Mouse (Mus musculus): ENCODE results near the gene Ankrd63. TPM values are rescaled to one million over a fixed set of nuclear protein-coding genes. Genes with fewer than 3 reads are reported as not detected.
"Not testable (repeated sequence)": the region's sequence is repeated elsewhere in the genome, so short reads cannot be mapped to it uniquely, and the experiment has no call there.

The Ankrd63 gene
- total RNA-seq, 2 experiments from 2014 or later: 0.62 to 1.0 TPM

- ATAC-seq (replicated peaks; ENCODE audit: poor library complexity, severe bottlenecking): no peak
These were observed 38.7 kb downstream of the Ankrd63 start for GRCm38 (mm10) chr2:118664975-118665516.

DNA sequence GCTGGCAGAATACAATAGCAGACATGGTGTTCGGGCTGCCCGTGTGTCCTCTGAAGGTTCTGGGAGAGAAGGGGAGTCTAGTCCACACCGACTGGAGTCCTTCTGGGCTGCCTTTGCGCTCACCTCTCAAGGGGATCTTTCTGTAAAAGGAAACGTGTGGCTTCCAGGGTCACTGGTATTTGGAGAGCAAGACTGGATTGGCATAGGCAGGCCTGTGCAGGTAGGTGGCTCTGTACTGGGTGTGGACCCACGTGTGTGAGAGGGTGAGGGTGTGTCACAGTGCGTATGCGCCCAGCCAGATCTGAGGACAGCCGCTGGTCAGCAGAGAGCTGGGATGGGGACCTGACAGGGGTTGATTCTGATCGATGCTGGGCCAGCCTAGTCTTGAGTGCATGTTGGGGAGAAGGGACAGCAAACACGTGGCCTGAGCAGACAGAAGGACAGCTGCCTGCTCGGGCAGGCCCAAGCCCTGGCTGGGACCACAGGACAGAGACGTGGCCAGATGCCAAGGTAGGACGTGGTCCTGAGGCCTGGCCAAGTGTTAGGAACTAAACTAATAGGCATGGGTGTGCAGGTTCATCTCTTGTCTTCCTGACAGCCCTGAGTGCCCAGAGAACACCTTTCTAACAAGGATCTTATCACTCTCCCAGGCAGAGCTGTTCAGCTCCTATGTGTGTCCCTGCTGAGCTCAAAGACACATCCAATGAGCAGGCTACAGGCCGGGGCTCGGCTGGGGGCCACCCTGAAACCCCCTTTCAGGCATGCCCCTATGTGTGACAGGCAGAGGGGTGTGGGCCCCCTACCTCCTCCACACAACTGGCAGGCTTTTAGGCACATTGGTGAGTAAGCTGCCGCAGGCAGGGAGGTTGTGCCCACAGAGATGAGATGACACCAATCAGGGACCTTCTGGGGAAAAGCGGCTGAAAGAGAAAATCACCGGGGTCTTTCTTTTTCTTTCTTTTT, 39.7 kb downstream of the Ankrd63 start:
- no peak for ATAC-seq (replicated peaks; ENCODE audit: poor library complexity, severe bottlenecking)

DNA sequence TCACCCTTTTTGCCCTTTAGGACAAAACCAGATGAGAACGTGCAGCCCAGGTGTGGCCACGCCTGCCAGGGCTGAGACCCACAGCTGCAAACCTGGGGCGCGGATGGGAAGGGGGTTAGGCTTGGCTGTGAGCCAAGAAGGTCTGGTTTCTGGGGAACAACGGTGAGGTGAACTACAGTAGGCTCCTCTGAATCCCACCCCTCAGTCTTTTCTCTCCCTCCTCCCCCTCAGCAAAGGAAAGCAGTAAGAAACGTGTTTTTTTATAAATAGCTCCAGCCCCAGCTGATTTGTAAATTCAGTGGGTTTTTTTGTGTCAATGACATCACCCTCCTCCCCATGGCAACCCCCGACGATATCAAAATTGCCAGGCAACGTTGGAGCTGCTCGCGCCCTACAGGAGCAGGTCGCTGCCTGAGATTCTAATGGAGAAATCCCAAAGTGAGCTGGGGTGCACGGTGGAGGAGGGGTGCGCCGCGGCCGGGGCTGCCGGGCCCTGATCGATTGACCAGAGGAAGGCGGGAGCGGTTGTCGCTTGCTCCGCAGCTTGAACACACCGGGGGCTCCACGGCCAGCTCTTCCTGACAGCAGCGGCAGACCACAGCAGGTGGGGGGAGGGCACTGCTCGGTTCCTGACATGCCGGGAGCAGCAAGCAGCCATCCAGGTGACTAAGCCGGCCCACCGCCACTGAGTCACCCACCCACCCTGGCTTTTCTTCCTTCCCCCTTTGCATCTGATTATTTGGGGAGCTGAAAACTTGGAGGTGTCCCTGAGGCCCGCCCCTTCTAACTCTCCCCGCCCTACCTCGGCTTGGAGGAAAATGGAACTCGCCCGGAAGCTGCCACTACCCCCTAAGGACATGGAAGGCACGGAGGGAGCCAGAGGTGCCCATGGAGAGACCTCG, 40.6 kb downstream of the Ankrd63 start, which contains the start of gene Pak6:
Gene Pak6, plus strand, starts transcription at position 402 of the 902 bp plus-strand sequence.
- ATAC-seq (replicated peaks; ENCODE audit: poor library complexity, severe bottlenecking): peak; percentile 23

- ATAC-seq (replicated peaks; ENCODE audit: poor library complexity, severe bottlenecking): no peak
These were observed 41.9 kb downstream of the Ankrd63 start for GRCm38 (mm10) chr2:118661891-118662290.

- ATAC-seq (replicated peaks; ENCODE audit: poor library complexity, severe bottlenecking): peak; percentile 42
These were observed 43.7 kb downstream of the Ankrd63 start for GRCm38 (mm10) chr2:118659998-118660452.

DNA sequence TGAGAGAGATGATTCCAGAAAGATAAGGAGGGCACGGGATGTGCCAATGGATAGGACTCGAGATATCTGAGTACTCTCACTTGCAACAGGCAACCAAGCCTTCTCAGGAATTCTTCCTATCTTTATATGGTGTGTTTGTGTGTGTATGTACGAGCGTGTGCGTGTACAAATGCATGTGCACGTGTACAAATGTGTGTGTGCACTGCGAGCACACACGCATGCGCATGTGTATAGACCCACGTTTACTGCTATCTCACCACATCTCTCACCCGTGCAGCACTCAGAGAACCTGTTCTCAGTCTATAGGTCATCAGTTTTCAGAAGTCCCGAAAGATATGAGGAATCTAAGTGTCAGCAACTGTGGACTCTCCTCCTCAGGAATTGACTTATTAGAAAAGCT, 44.3 kb downstream of the Ankrd63 start:
- no peak for ATAC-seq (replicated peaks; ENCODE audit: poor library complexity, severe bottlenecking)

GRCm38 (mm10) chr2:118659077-118659476, 44.7 kb downstream of the Ankrd63 start:
- ATAC-seq (replicated peaks; ENCODE audit: poor library complexity, severe bottlenecking): peak; percentile 38

GRCm38 (mm10) chr2:118658457-118658856, 45.3 kb downstream of the Ankrd63 start:
- ATAC-seq (replicated peaks; ENCODE audit: poor library complexity, severe bottlenecking): peak; percentile 34; the same call in 1 of the 2 replicates

GRCm38 (mm10) chr2:118656688-118657281, 47.0 kb downstream of the Ankrd63 start:
- ATAC-seq (replicated peaks; ENCODE audit: poor library complexity, severe bottlenecking): no peak

DNA sequence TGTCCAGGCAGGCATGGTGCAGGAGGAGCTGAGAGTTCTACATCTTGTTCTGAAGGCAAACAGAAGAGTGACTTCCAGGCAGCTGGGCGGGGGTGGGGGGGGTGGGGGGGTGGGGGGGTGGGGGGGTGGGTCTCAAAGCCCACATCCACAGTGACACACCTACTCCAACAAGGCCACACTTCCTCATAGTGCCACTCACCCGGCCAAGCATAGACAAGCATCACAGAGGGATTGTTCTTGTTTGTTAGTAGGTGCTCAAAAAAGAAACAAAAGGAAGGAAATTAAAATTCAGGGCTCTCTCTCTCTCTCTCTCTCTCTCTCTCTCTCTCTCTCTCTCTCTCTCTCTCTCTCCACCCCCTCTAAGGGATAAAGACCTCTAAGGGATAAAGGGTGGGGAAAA, 53.1 kb downstream of the Ankrd63 start:
- ATAC-seq (replicated peaks; ENCODE audit: poor library complexity, severe bottlenecking): not testable (repeated sequence)

Other genes starting within 250 kb of the Ankrd63 start
- gene Srp14, start 224.3 kb downstream of the Ankrd63 start, total RNA-seq (2014; fragmentation: Nextera tagmentation): 221 and 248 TPM in 2 replicates
- gene Srp14, start 224.3 kb downstream of the Ankrd63 start, total RNA-seq (2017): 186 and 206 TPM in 2 replicates
- 0.52 and 6.0 TPM in 2 replicates for gene Bmf, start 154.3 kb downstream of the Ankrd63 start, total RNA-seq (2014; fragmentation: Nextera tagmentation)
- gene Bmf, start 154.3 kb downstream of the Ankrd63 start, total RNA-seq (2017): 0.21 and 0.60 TPM in 2 replicates
- gene Bub1b, start 105.8 kb downstream of the Ankrd63 start, total RNA-seq (2014; fragmentation: Nextera tagmentation): 30.5 and 39.4 TPM in 2 replicates
- gene Bub1b, start 105.8 kb downstream of the Ankrd63 start, total RNA-seq (2017): 101 and 117 TPM in 2 replicates
- gene Pak6, start 40.7 kb downstream of the Ankrd63 start, total RNA-seq (2014; fragmentation: Nextera tagmentation): 0.32 TPM in 1 of 2 replicates, not detected in the other
- 0.05 TPM in 1 of 2 replicates, not detected in the other for gene Pak6, start 40.7 kb downstream of the Ankrd63 start, total RNA-seq (2017)
- 99.1 and 108 TPM in 2 replicates for gene Plcb2, start 24.5 kb upstream of the Ankrd63 start, total RNA-seq (2014; fragmentation: Nextera tagmentation)
- gene Plcb2, start 24.5 kb upstream of the Ankrd63 start, total RNA-seq (2017): 54.3 and 70.7 TPM in 2 replicates
- gene Inafm2, start 41.8 kb upstream of the Ankrd63 start, total RNA-seq (2014; fragmentation: Nextera tagmentation): 27.9 and 30.3 TPM in 2 replicates
- 15.0 and 24.8 TPM in 2 replicates for gene Inafm2, start 41.8 kb upstream of the Ankrd63 start, total RNA-seq (2017)
- gene Ccdc9b, start 58.7 kb upstream of the Ankrd63 start, total RNA-seq (2014; fragmentation: Nextera tagmentation): 0.92 and 2.3 TPM in 2 replicates
- 0.26 and 0.82 TPM in 2 replicates for gene Ccdc9b, start 58.7 kb upstream of the Ankrd63 start, total RNA-seq (2017)
- gene Phgr1, start 68.8 kb upstream of the Ankrd63 start, total RNA-seq (2014; fragmentation: Nextera tagmentation): not detected in 2 replicates
- gene Phgr1, start 68.8 kb upstream of the Ankrd63 start, total RNA-seq (2017): not detected in 2 replicates
- not detected in 2 replicates for gene Disp2, start 75.8 kb upstream of the Ankrd63 start, total RNA-seq (2014; fragmentation: Nextera tagmentation)
- gene Disp2, start 75.8 kb upstream of the Ankrd63 start, total RNA-seq (2017): not detected in 2 replicates
- gene Knstrn, start 110.0 kb upstream of the Ankrd63 start, total RNA-seq (2014; fragmentation: Nextera tagmentation): 57.9 and 61.3 TPM in 2 replicates
- gene Knstrn, start 110.0 kb upstream of the Ankrd63 start, total RNA-seq (2017): 190 and 228 TPM in 2 replicates
- 59.9 and 60.9 TPM in 2 replicates for gene Ivd, start 158.0 kb upstream of the Ankrd63 start, total RNA-seq (2014; fragmentation: Nextera tagmentation)
- 34.6 and 45.3 TPM in 2 replicates for gene Ivd, start 158.0 kb upstream of the Ankrd63 start, total RNA-seq (2017)
- gene Bahd1, start 196.4 kb upstream of the Ankrd63 start, total RNA-seq (2014; fragmentation: Nextera tagmentation): 10.1 and 12.3 TPM in 2 replicates
- gene Bahd1, start 196.4 kb upstream of the Ankrd63 start, total RNA-seq (2017): 4.6 and 4.8 TPM in 2 replicates
- gene Chst14, start 222.5 kb upstream of the Ankrd63 start, total RNA-seq (2014; fragmentation: Nextera tagmentation): 8.4 and 11.4 TPM in 2 replicates
- 1.4 and 1.5 TPM in 2 replicates for gene Chst14, start 222.5 kb upstream of the Ankrd63 start, total RNA-seq (2017)